Mouse (Mus musculus): ENCODE data around the gene Mmp25. TPM values are rescaled to one million over a fixed set of nuclear protein-coding genes. Genes with fewer than 3 reads are reported as not detected.
A peak's percentile ranks its signal among the peaks of the same experiment; 100 is the strongest.

The Mmp25 gene
- polyA plus RNA-seq, 1 experiment from 2014 or later = 0.94 TPM

- Histone ChIP-seq H3K27me3 (ENCODE audit: control insufficient read depth, insufficient read depth, low read length) (no peaks in the 10 kb centered on the region), H3K36me3 (ENCODE audit: control insufficient read depth, insufficient read depth, low read length) (peaks cover 2% of the 10 kb centered on the region), H3K9ac (ENCODE audit: low read length) (peak overlapping the region; percentile 86), H3K4me1 (ENCODE audit: control insufficient read depth, insufficient read depth, low read length) (peaks cover 7% of the 10 kb centered on the region), H3K27ac (ENCODE audit: low read depth, low read length) (0 out of 2 replicates have a peak overlapping the region, but pooled peaks have one; percentile 23), H3K9me3 (ENCODE audit: control insufficient read depth, low read length) (no peaks in the 10 kb centered on the region), H3K4me3 (ENCODE audit: low read depth, low read length) (peak overlapping the region; percentile 66), H3K4me2 (ENCODE audit: low read depth) (peak overlapping the region; percentile 85)
- WGBS = under 1% methylated on average over 22 of the region's 22 CpGs
- peak; percentile 84 for ATAC-seq (ENCODE audit: insufficient read depth, low FRiP score, low TSS enrichment)
- DNase-seq (ENCODE audit: low spot score) = peak; percentile 77
Observed at GRCm38 (mm10) chr17:23585721-23586491, 59.2 kb downstream of the Mmp25 start.

DNA sequence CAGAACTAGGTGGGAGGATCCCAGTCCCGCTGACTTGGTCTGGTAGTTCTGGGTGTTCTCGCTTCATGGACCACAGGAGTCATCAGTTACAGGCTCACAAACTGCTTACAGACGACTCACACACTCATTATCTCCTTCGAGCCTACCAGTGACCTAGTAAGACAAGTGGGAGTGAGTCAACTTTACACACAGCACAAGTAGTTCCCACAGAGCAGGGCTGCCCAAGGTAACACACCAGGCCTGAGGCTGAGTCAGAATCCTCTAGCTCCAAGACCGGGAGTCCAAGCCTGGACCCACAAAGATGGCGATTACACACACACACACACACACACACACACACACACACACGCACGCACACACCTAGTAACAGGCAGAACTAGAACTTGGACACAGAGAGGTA, 60.3 kb downstream of the Mmp25 start:
- no peak for ATAC-seq (ENCODE audit: insufficient read depth, low FRiP score, low TSS enrichment)

More for the DNA sequence above, 60.3 kb downstream of the Mmp25 start:
- Histone ChIP-seq H3K4me1 (ENCODE audit: control insufficient read depth, insufficient read depth, low read length) (peaks cover 7% of the 10 kb centered on the region), H3K4me3 (ENCODE audit: low read depth, low read length) (peak overlapping the region; percentile 66), H3K27me3 (ENCODE audit: control insufficient read depth, insufficient read depth, low read length) (no peaks in the 10 kb centered on the region), H3K4me2 (ENCODE audit: low read depth) (peak overlapping the region; percentile 85), H3K9ac (ENCODE audit: low read length) (0 out of 2 replicates have a peak overlapping the region, but pooled peaks have one; percentile 86), H3K27ac (ENCODE audit: low read depth, low read length) (no peak overlapping the region), H3K9me3 (ENCODE audit: control insufficient read depth, low read length) (no peaks in the 10 kb centered on the region), H3K36me3 (ENCODE audit: control insufficient read depth, insufficient read depth, low read length) (peaks cover 5% of the 10 kb centered on the region)
- DNase-seq (ENCODE audit: low spot score) = no peak
- 87% methylated on average over 8 of the region's 8 CpGs for WGBS

Other genes with a start within 250 kb of the Mmp25 start
- not detected in 2 replicates for gene Vmn2r117, start 165.6 kb downstream of the Mmp25 start, polyA plus RNA-seq (2014; fragmentation: Nextera tagmentation; extraction: Ambion mirVana)
- gene Zfp213, start 81.0 kb downstream of the Mmp25 start, polyA plus RNA-seq (2014; fragmentation: Nextera tagmentation; extraction: Ambion mirVana) = 23.4 and 24.3 TPM in 2 replicates
- 19.7 and 20.3 TPM in 2 replicates for gene Zfp13, start 45.8 kb downstream of the Mmp25 start, polyA plus RNA-seq (2014; fragmentation: Nextera tagmentation; extraction: Ambion mirVana)
- 0.91 TPM in 1 of 2 replicates, not detected in the other for gene Zscan10, start 44.4 kb downstream of the Mmp25 start, polyA plus RNA-seq (2014; fragmentation: Nextera tagmentation; extraction: Ambion mirVana)
- 0.54 TPM in 1 of 2 replicates, not detected in the other for gene Bicdl2, start 15.2 kb upstream of the Mmp25 start, polyA plus RNA-seq (2014; fragmentation: Nextera tagmentation; extraction: Ambion mirVana)
- 52.5 and 60.1 TPM in 2 replicates for gene Hcfc1r1, start 28.3 kb upstream of the Mmp25 start, polyA plus RNA-seq (2014; fragmentation: Nextera tagmentation; extraction: Ambion mirVana)
- gene Thoc6, start 28.6 kb upstream of the Mmp25 start, polyA plus RNA-seq (2014; fragmentation: Nextera tagmentation; extraction: Ambion mirVana) = 57.8 and 62.4 TPM in 2 replicates
- gene Tnfrsf12a, start 32.2 kb upstream of the Mmp25 start, polyA plus RNA-seq (2014; fragmentation: Nextera tagmentation; extraction: Ambion mirVana) = 2.3 and 3.6 TPM in 2 replicates
- gene Cldn6, start 34.0 kb upstream of the Mmp25 start, polyA plus RNA-seq (2014; fragmentation: Nextera tagmentation; extraction: Ambion mirVana) = 8.7 and 11.1 TPM in 2 replicates
- gene Cldn9, start 38.7 kb upstream of the Mmp25 start, polyA plus RNA-seq (2014; fragmentation: Nextera tagmentation; extraction: Ambion mirVana) = 1.3 and 1.9 TPM in 2 replicates
- gene 1520401A03Rik, start 77.5 kb upstream of the Mmp25 start, polyA plus RNA-seq (2014; fragmentation: Nextera tagmentation; extraction: Ambion mirVana) = 0.25 and 0.58 TPM in 2 replicates
- gene Pkmyt1, start 81.1 kb upstream of the Mmp25 start, polyA plus RNA-seq (2014; fragmentation: Nextera tagmentation; extraction: Ambion mirVana) = 37.2 and 44.5 TPM in 2 replicates
- 31.4 and 37.1 TPM in 2 replicates for gene Paqr4, start 95.6 kb upstream of the Mmp25 start, polyA plus RNA-seq (2014; fragmentation: Nextera tagmentation; extraction: Ambion mirVana)
- 6.8 and 7.8 TPM in 2 replicates for gene Kremen2, start 100.6 kb upstream of the Mmp25 start, polyA plus RNA-seq (2014; fragmentation: Nextera tagmentation; extraction: Ambion mirVana)
- 173 and 197 TPM in 2 replicates for gene Flywch1, start 126.3 kb upstream of the Mmp25 start, polyA plus RNA-seq (2014; fragmentation: Nextera tagmentation; extraction: Ambion mirVana)
- gene Flywch2, start 140.8 kb upstream of the Mmp25 start, polyA plus RNA-seq (2014; fragmentation: Nextera tagmentation; extraction: Ambion mirVana) = 29.1 and 32.6 TPM in 2 replicates
- 399 and 408 TPM in 2 replicates for gene Srrm2, start 145.3 kb upstream of the Mmp25 start, polyA plus RNA-seq (2014; fragmentation: Nextera tagmentation; extraction: Ambion mirVana)
- 1,025 and 1,061 TPM in 2 replicates for gene Elob, start 183.9 kb upstream of the Mmp25 start, polyA plus RNA-seq (2014; fragmentation: Nextera tagmentation; extraction: Ambion mirVana)
- 0.18 TPM in 1 of 2 replicates, not detected in the other for gene Prss33, start 190.8 kb upstream of the Mmp25 start, polyA plus RNA-seq (2014; fragmentation: Nextera tagmentation; extraction: Ambion mirVana)
- not detected in 2 replicates for gene Prss32, start 198.6 kb upstream of the Mmp25 start, polyA plus RNA-seq (2014; fragmentation: Nextera tagmentation; extraction: Ambion mirVana)
- 1.3 and 1.8 TPM in 2 replicates for gene Prss41, start 198.9 kb upstream of the Mmp25 start, polyA plus RNA-seq (2014; fragmentation: Nextera tagmentation; extraction: Ambion mirVana)
- gene Prss21, start 222.8 kb upstream of the Mmp25 start, polyA plus RNA-seq (2014; fragmentation: Nextera tagmentation; extraction: Ambion mirVana) = not detected in 2 replicates
- not detected in 2 replicates for gene Dcpp1, start 235.6 kb upstream of the Mmp25 start, polyA plus RNA-seq (2014; fragmentation: Nextera tagmentation; extraction: Ambion mirVana)
- gene Dcpp2, start 235.6 kb upstream of the Mmp25 start, polyA plus RNA-seq (2014; fragmentation: Nextera tagmentation; extraction: Ambion mirVana) = not detected in 2 replicates